Mouse (Mus musculus) induced T-regulatory cell, adult 2 months (primary cell): ENCODE results near the gene Rexo5.
A peak's percentile ranks its signal among the peaks of the same experiment; 100 is the strongest.

ENCODE experiments used
- DNase-seq: peaks from one replicate; pipeline ENCODE4 v3.0.0-alpha.2; 2012; ENCODE audit warnings: low read depth

Rexo5 gene

GRCm38 (mm10) chr7:119892742-119893141 is 98.9 kb downstream of the Rexo5 start:
- DNase-seq, result no peak

- peak; percentile 55 for DNase-seq
Measured at GRCm38 (mm10) chr7:119894818-119895544, 101.2 kb downstream of the Rexo5 start.

- peak; percentile 98 for DNase-seq
Measured at GRCm38 (mm10) chr7:119895639-119896512, 102.1 kb downstream of the Rexo5 start, which contains the start of the genes Lyrm1 and Dcun1d3. Gene Lyrm1 (plus strand): TSS chr7:119895861. Gene Dcun1d3 (minus strand): TSS chr7:119896298.

- no peak for DNase-seq
Measured at GRCm38 (mm10) chr7:119897521-119898109, 103.8 kb downstream of the Rexo5 start.

GRCm38 (mm10) chr7:119898247-119898856 is 104.5 kb downstream of the Rexo5 start:
- no peak for DNase-seq
